ENCODE assay signal across 24 mouse cellular contexts in the genomic region with DNA sequence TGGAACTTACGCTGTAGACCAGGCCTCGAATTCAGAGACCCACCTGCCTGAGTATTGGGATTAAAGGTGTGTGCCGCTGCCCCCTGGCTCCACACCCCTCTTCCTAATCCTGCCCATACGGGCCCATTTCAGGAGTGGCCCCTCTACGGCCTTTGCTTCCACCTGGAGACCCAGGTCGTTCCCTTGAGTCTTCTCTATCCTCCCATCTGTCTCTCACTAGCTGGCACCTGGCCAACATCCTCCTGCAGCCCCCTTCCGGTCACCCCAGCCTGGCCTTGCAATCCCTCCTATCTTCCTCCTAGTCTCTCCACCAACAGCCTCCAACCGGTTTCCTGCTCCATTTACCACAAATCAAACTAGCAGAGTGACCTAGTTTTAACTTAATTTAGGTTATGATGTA. TPM values are rescaled to one million over a fixed set of nuclear protein-coding genes. Genes with fewer than 3 reads are reported as not detected.
DNase-seq lines count a peak whose midpoint lies in the region; ATAC-seq lines count a peak whose summit lies in the region.
"Had no signal": no experiment of that assay in that cellular context is flagged by ENCODE, and none has a peak within 500 bp of the region (broad histone marks: within the 10 kb centered on the region; RNA-seq: fewer than 3 reads in every experiment).

No protein-coding gene starts in this region.

- WGBS in heart, embryonic 10.5 days = 77% methylated on average over 8 of the region's 8 CpGs
- 66% methylated on average over 8 of the region's 8 CpGs for WGBS in kidney, embryonic 15.5 days

- no peak overlapping the region for H3K9ac ChIP-seq in kidney, embryonic 15.5 days
- H3K9ac ChIP-seq: embryonic facial prominence, embryonic 13.5 days; forebrain, embryonic 15.5 days; hindbrain, embryonic 13.5 days; liver, embryonic 15.5 days had no signal

- DNase-seq in heart, adult 11 months = peak; percentile 93
- DNase-seq in heart, embryonic 10.5 days (ENCODE audit: low spot score) = no peak
- peak; percentile 52 for DNase-seq in kidney, postnatal 14 days
- DNase-seq in retina, postnatal 1 day = peak; percentile 40
- no peak for DNase-seq in retina, embryonic 14.5 days (ENCODE audit: low spot score)
- no peak for DNase-seq in layer of hippocampus, postnatal 36 days
- DNase-seq: adrenal gland, adult 8-10 months; gastrocnemius, postnatal 36 days; heart, postnatal 14 days; thymus, postnatal 14 days had no signal

- H3K4me1 ChIP-seq in heart, embryonic 10.5 days = peaks cover 24% of the 10 kb centered on the region
- peaks cover 17% of the 10 kb centered on the region for H3K4me1 ChIP-seq in kidney, embryonic 15.5 days
- H3K4me1 ChIP-seq: embryonic facial prominence, embryonic 13.5 days had no signal

- 0 out of 2 replicates have a peak, but pooled peaks cover 7% of the 10 kb centered on the region for H3K27me3 ChIP-seq in heart, embryonic 10.5 days (ENCODE audit: insufficient read depth, poor library complexity, severe bottlenecking)
- 0 out of 2 replicates have a peak, but pooled peaks cover 3% of the 10 kb centered on the region for H3K27me3 ChIP-seq in kidney, embryonic 15.5 days
- H3K27me3 ChIP-seq: embryonic facial prominence, embryonic 13.5 days; forebrain, embryonic 15.5 days; hindbrain, embryonic 13.5 days; liver, embryonic 15.5 days had no signal

- H3K27ac ChIP-seq in heart, embryonic 10.5 days = no peak overlapping the region
- no peak overlapping the region for H3K27ac ChIP-seq in kidney, embryonic 15.5 days
- H3K27ac ChIP-seq: embryonic facial prominence, embryonic 13.5 days; forebrain, embryonic 15.5 days; hindbrain, embryonic 13.5 days; layer of hippocampus, adult 2 months; liver, embryonic 15.5 days; macrophage; midbrain, embryonic 10.5 days had no signal

- H3K4me2 ChIP-seq in kidney, embryonic 15.5 days = no peak overlapping the region
- H3K4me2 ChIP-seq: embryonic facial prominence, embryonic 13.5 days; forebrain, embryonic 15.5 days; heart, embryonic 11.5 days; hindbrain, embryonic 13.5 days; liver, embryonic 15.5 days had no signal

- H3K4me3 ChIP-seq in heart, embryonic 10.5 days = no peak overlapping the region
- no peak overlapping the region for H3K4me3 ChIP-seq in kidney, embryonic 15.5 days (replicated peaks)
- H3K4me3 ChIP-seq: embryonic facial prominence, embryonic 13.5 days; forebrain, embryonic 15.5 days; hindbrain, embryonic 13.5 days; layer of hippocampus, adult 2 months; liver, embryonic 15.5 days; midbrain, embryonic 10.5 days had no signal

- H3K9me3 ChIP-seq in heart, embryonic 10.5 days = no peaks in the 10 kb centered on the region
- no peaks in the 10 kb centered on the region for H3K9me3 ChIP-seq in kidney, embryonic 15.5 days (replicated peaks)
- H3K9me3 ChIP-seq: embryonic facial prominence, embryonic 13.5 days; forebrain, embryonic 15.5 days; hindbrain, embryonic 13.5 days; liver, embryonic 15.5 days; midbrain, embryonic 10.5 days had no signal

- no peaks in the 10 kb centered on the region for H3K36me3 ChIP-seq in heart, embryonic 10.5 days
- no peaks in the 10 kb centered on the region for H3K36me3 ChIP-seq in kidney, embryonic 15.5 days
- H3K36me3 ChIP-seq: embryonic facial prominence, embryonic 13.5 days; forebrain, embryonic 15.5 days; hindbrain, embryonic 13.5 days; liver, embryonic 15.5 days; midbrain, embryonic 10.5 days had no signal

- no peak for ATAC-seq in kidney, embryonic 15.5 days (replicated peaks; ENCODE audit: low FRiP score)
- ATAC-seq: forebrain, embryonic 15.5 days had no signal

RNA-seq across cellular contexts. Expression of gene Fads6, which starts 7.6 kb away (rescaled TPM):
- polyA plus RNA-seq in heart, embryonic 10.5 days (2016; fragmentation: Nextera tagmentation; extraction: Ambion mirVana) = 0.64 and 1.3 TPM in 2 replicates
- polyA plus RNA-seq in kidney, embryonic 15.5 days (2015; fragmentation: Nextera tagmentation; extraction: Ambion mirVana) = 0.49 and 0.55 TPM in 2 replicates
- 10 to 100 TPM; 12.9 to 13.7 TPM for total RNA-seq in layer of hippocampus, postnatal 36 days (2021)

RNA-seq across cellular contexts. Expression of gene Fdxr, which starts 13.0 kb away (rescaled TPM):
- 14.3 and 16.5 TPM in 2 replicates for polyA plus RNA-seq in heart, embryonic 10.5 days (2016; fragmentation: Nextera tagmentation; extraction: Ambion mirVana)
- 15.4 and 20.8 TPM in 2 replicates for polyA plus RNA-seq in kidney, embryonic 15.5 days (2015; fragmentation: Nextera tagmentation; extraction: Ambion mirVana)
- total RNA-seq in layer of hippocampus, postnatal 36 days (2021) = 10 to 100 TPM; 20.9 to 24.2 TPM

RNA-seq across cellular contexts. Expression of gene Otop2, which starts 17.1 kb away (rescaled TPM):
- not detected in 2 replicates for polyA plus RNA-seq in heart, embryonic 10.5 days (2016; fragmentation: Nextera tagmentation; extraction: Ambion mirVana)
- polyA plus RNA-seq in kidney, embryonic 15.5 days (2015; fragmentation: Nextera tagmentation; extraction: Ambion mirVana) = 0.06 and 0.09 TPM in 2 replicates
- under 1 TPM in 1 of 2 experiments, not detected in 1; 0.52 TPM for total RNA-seq in layer of hippocampus, postnatal 36 days (2021)
- total RNA-seq: adrenal gland, adult 8-10 months; gastrocnemius, postnatal 36 days; heart, postnatal 14 days; neutrophil, adult 5-6 weeks had no signal
- polyA plus RNA-seq: forebrain, embryonic 15.5 days; heart, embryonic 11.5 days; hindbrain, embryonic 13.5 days; intestine, embryonic 14.5 days; liver, embryonic 15.5 days; macrophage; midbrain, embryonic 10.5 days had no signal

RNA-seq across cellular contexts. Expression of gene Grin2c, which starts 22.8 kb away (rescaled TPM):
- 0.23 and 0.65 TPM in 2 replicates for polyA plus RNA-seq in heart, embryonic 10.5 days (2016; fragmentation: Nextera tagmentation; extraction: Ambion mirVana)
- polyA plus RNA-seq in kidney, embryonic 15.5 days (2015; fragmentation: Nextera tagmentation; extraction: Ambion mirVana) = not detected in 2 replicates
- total RNA-seq in layer of hippocampus, postnatal 36 days (2021) = 10 to 100 TPM; 43.5 to 50.9 TPM
- total RNA-seq: gastrocnemius, postnatal 36 days had no signal
- polyA plus RNA-seq: embryonic facial prominence, embryonic 13.5 days; intestine, embryonic 14.5 days; macrophage; stomach, embryonic 16.5 days had no signal

RNA-seq across cellular contexts. Expression of gene Ush1g, which starts 32.0 kb away (rescaled TPM):
- 0.26 and 0.34 TPM in 2 replicates for polyA plus RNA-seq in heart, embryonic 10.5 days (2016; fragmentation: Nextera tagmentation; extraction: Ambion mirVana)
- polyA plus RNA-seq in kidney, embryonic 15.5 days (2015; fragmentation: Nextera tagmentation; extraction: Ambion mirVana) = not detected in 2 replicates
- under 1 TPM; 0.30 to 0.35 TPM for total RNA-seq in layer of hippocampus, postnatal 36 days (2021)
- total RNA-seq: midbrain, postnatal 0 days; neutrophil, adult 5-6 weeks had no signal
- polyA plus RNA-seq: embryonic facial prominence, embryonic 13.5 days; limb, embryonic 14.5 days; macrophage; midbrain, embryonic 10.5 days had no signal

Comparison
In these comparisons a context has a peak if more than half of its experiments do, and no peak if none do; other contexts are left out.
1. DNase-seq: peak in heart, adult 11 months (single experiment), kidney, postnatal 14 days (single experiment) and retina, postnatal 1 day (single experiment); none in heart, embryonic 10.5 days (single experiment), retina, embryonic 14.5 days (single experiment) and layer of hippocampus, postnatal 36 days (0 of 2).